Mouse (Mus musculus) limb, embryonic 11.5 days (tissue): Measurements from ENCODE around the gene Mfng. TPM values are rescaled to one million over a fixed set of nuclear protein-coding genes. Genes with fewer than 3 reads are reported as not detected.

Source experiments
- ATAC-seq: fragments of 200-750 bp; cut with Nextera tagmentation; 2 replicates; pipeline ENCODE4 v1.8.0; 2017; ENCODE audit warnings: low read depth; ENCODE audit not compliant: insufficient number of reproducible peaks, low FRiP score, low TSS enrichment
- DNase-seq: peaks from one replicate; pipeline ENCODE4 v3.0.0-alpha.2; 2015; ENCODE audit warnings: low spot score
- H3K27ac ChIP-seq: fragments of 300-500 bp; sonication (generic); replicated peaks from 2 replicates; pipeline ENCODE4 v1.5.1; 2014; ENCODE audit warnings: low read depth, mild to moderate bottlenecking, low read length
- H3K27me3 ChIP-seq: fragments of 300-500 bp; sonication (generic); 2 replicates; pipeline ENCODE4 v1.6.1; 2014; ENCODE audit warnings: mild to moderate bottlenecking, low read length, mixed read lengths; ENCODE audit not compliant: control insufficient read depth, insufficient read depth
- H3K36me3 ChIP-seq: fragments of 300-500 bp; sonication (generic); 2 replicates; pipeline ENCODE4 v1.6.1; 2014; ENCODE audit warnings: mild to moderate bottlenecking, low read length, moderate library complexity, mixed read lengths; ENCODE audit not compliant: control insufficient read depth, insufficient read depth
- H3K4me1 ChIP-seq: fragments of 300-500 bp; sonication (generic); 2 replicates; pipeline ENCODE4 v1.6.1; 2014; ENCODE audit warnings: low read length, mixed read lengths; ENCODE audit not compliant: control insufficient read depth, insufficient read depth
- H3K4me2 ChIP-seq: fragments of 300-500 bp; sonication (generic); 2 replicates; pipeline ENCODE4 v1.6.1; 2014; ENCODE audit warnings: low read depth, mild to moderate bottlenecking, moderate library complexity; ENCODE audit not compliant: severe bottlenecking
- H3K4me3 ChIP-seq: fragments of 300-500 bp; sonication (generic); 2 replicates; pipeline ENCODE4 v1.5.1; 2014; ENCODE audit warnings: low read depth, low read length
- H3K9ac ChIP-seq: fragments of 300-500 bp; sonication (generic); 2 replicates; pipeline ENCODE4 v1.6.1; 2014; ENCODE audit warnings: mild to moderate bottlenecking, low read length
- H3K9me3 ChIP-seq: fragments of 300-500 bp; sonication (generic); 2 replicates; pipeline ENCODE4 v1.6.1; 2016; ENCODE audit warnings: low read length; ENCODE audit not compliant: control insufficient read depth
- WGBS: fragments of 180-500 bp; shearing (Covaris S2); extraction: QIAGEN DNeasy Blood & Tissue Kit; methylation state at CpG from one replicate; pipeline ENCODE4 v1.1.7; 2014; 5-methylcytosine and 5-hydroxymethylcytosine counted together
- polyA plus RNA-seq: library from polyadenylated mRNA; unstranded; fragments of >200 nt; fragmentation: Nextera tagmentation; extraction: Ambion mirVana; gene quantifications from 2 replicates; pipeline ENCODE4 v1.2.1, GENCODE M21; 2014

The Mfng gene
- polyA plus RNA-seq, 1 experiment from 2014 or later, result 7.5 TPM

- 62% methylated on average over 4 of the region's 4 CpGs for whole genome bisulfite sequencing
- Histone ChIP-seq H3K27ac (no peak overlapping the region), H3K9ac (no peak overlapping the region)
Measured at GRCm38 (mm10) chr15:78731830-78732229, 41.4 kb downstream of the Mfng start.

GRCm38 (mm10) chr15:78730315-78731049 lies 42.8 kb downstream of the Mfng start:
- DNase-seq, result no peak
- no peaks in the 10 kb centered on the region for H3K36me3 ChIP-seq
- H3K9ac ChIP-seq, result no peak overlapping the region
- no peak overlapping the region for H3K4me3 ChIP-seq
- H3K27me3 ChIP-seq, result no peaks in the 10 kb centered on the region
- no peak overlapping the region for H3K27ac ChIP-seq
- 73% methylated on average over 12 of the region's 12 CpGs for WGBS
- no peaks in the 10 kb centered on the region for H3K9me3 ChIP-seq
- H3K4me2 ChIP-seq, result no peak overlapping the region
- ATAC-seq, result no peak
- H3K4me1 ChIP-seq, result no peaks in the 10 kb centered on the region

More at GRCm38 (mm10) chr15:78731830-78732229, 41.4 kb downstream of the Mfng start:
- Histone ChIP-seq H3K4me3 (no peak overlapping the region), H3K27me3 (peaks cover 2% of the 10 kb centered on the region; the same call in 1 of the 2 replicates), H3K4me1 (no peaks in the 10 kb centered on the region), H3K4me2 (no peak overlapping the region), H3K36me3 (no peaks in the 10 kb centered on the region), H3K9me3 (no peaks in the 10 kb centered on the region)
- DNase-seq (no peak), ATAC-seq (no peak)

GRCm38 (mm10) chr15:78726697-78727096 lies 46.6 kb downstream of the Mfng start:
- 31% methylated on average over 7 of the region's 7 CpGs for WGBS

GRCm38 (mm10) chr15:78720532-78720931 lies 52.7 kb downstream of the Mfng start:
- Histone ChIP-seq H3K9ac (no peak overlapping the region), H3K36me3 (no peaks in the 10 kb centered on the region), H3K4me2 (no peak overlapping the region), H3K27ac (no peak overlapping the region), H3K27me3 (peaks cover 51% of the 10 kb centered on the region), H3K9me3 (no peaks in the 10 kb centered on the region), H3K4me3 (no peak overlapping the region), H3K4me1 (peaks cover 10% of the 10 kb centered on the region; the same call in 1 of the 2 replicates)
- 75% methylated on average over 7 of the region's 7 CpGs for WGBS
- ATAC-seq, result no peak
- no peak for DNase-seq

More at GRCm38 (mm10) chr15:78726697-78727096, 46.6 kb downstream of the Mfng start:
- no peak for ATAC-seq
- DNase-seq, result no peak
- Histone ChIP-seq H3K36me3 (no peaks in the 10 kb centered on the region), H3K9ac (no peak overlapping the region), H3K4me1 (no peaks in the 10 kb centered on the region), H3K9me3 (no peaks in the 10 kb centered on the region), H3K4me3 (no peak overlapping the region), H3K4me2 (no peak overlapping the region), H3K27ac (no peak overlapping the region), H3K27me3 (no peaks in the 10 kb centered on the region)

- no peak for ATAC-seq
Measured at GRCm38 (mm10) chr15:78720094-78720493, 53.2 kb downstream of the Mfng start.

GRCm38 (mm10) chr15:78719416-78719815 lies 53.9 kb downstream of the Mfng start:
- peak; percentile 42 for DNase-seq
- Histone ChIP-seq H3K9me3 (no peaks in the 10 kb centered on the region), H3K4me1 (peaks cover 10% of the 10 kb centered on the region; the same call in 1 of the 2 replicates), H3K27ac (no peak overlapping the region), H3K4me3 (no peak overlapping the region), H3K27me3 (peaks cover 61% of the 10 kb centered on the region), H3K4me2 (no peak overlapping the region), H3K9ac (no peak overlapping the region), H3K36me3 (no peaks in the 10 kb centered on the region)
- WGBS, result 6% methylated on average over 14 of the region's 14 CpGs
- no peak for ATAC-seq

More at GRCm38 (mm10) chr15:78720094-78720493, 53.2 kb downstream of the Mfng start:
- H3K36me3 ChIP-seq, result no peaks in the 10 kb centered on the region
- peak; percentile 83 for DNase-seq
- no peak overlapping the region for H3K27ac ChIP-seq
- H3K4me1 ChIP-seq, result peaks cover 10% of the 10 kb centered on the region; the same call in 1 of the 2 replicates
- no peak overlapping the region for H3K4me3 ChIP-seq
- H3K9ac ChIP-seq, result no peak overlapping the region; the same call in 1 of the 2 replicates
- no peak overlapping the region for H3K4me2 ChIP-seq
- peaks cover 56% of the 10 kb centered on the region for H3K27me3 ChIP-seq
- WGBS, result 3% methylated on average over 16 of the region's 16 CpGs
- no peaks in the 10 kb centered on the region for H3K9me3 ChIP-seq

- peaks cover 10% of the 10 kb centered on the region; the same call in 1 of the 2 replicates for H3K4me1 ChIP-seq
- peak within 1 kb of the TSS; percentile 64 for H3K4me2 ChIP-seq
- no peaks in the 10 kb centered on the region for H3K36me3 ChIP-seq
- H3K27ac ChIP-seq, result no peak within 1 kb of the TSS
- H3K9me3 ChIP-seq, result no peaks in the 10 kb centered on the region
- DNase-seq, result peak; percentile 37
- peak within 1 kb of the TSS; percentile 34 for H3K9ac ChIP-seq
- peak within 1 kb of the TSS; percentile 35 for H3K4me3 ChIP-seq
- H3K27me3 ChIP-seq, result peaks cover 70% of the 10 kb centered on the region
- peak; percentile 44; the same call in 1 of the 2 replicates for ATAC-seq
- WGBS, result 2% methylated on average over 79 of the region's 89 CpGs
Measured at GRCm38 (mm10) chr15:78718290-78719250, 54.7 kb downstream of the Mfng start, which contains the start of gene Elfn2. TSS of gene Elfn2 (minus strand) at chr15:78718771.

GRCm38 (mm10) chr15:78716936-78717335 lies 56.3 kb downstream of the Mfng start:
- Histone ChIP-seq H3K27me3 (peaks cover 86% of the 10 kb centered on the region), H3K9me3 (no peaks in the 10 kb centered on the region)

More at GRCm38 (mm10) chr15:78716936-78717335, 56.3 kb downstream of the Mfng start:
- no peaks in the 10 kb centered on the region for H3K36me3 ChIP-seq
- WGBS, result 54% methylated on average over 13 of the region's 13 CpGs
- H3K4me1 ChIP-seq, result peaks cover 10% of the 10 kb centered on the region; the same call in 1 of the 2 replicates
- no peak overlapping the region for H3K4me2 ChIP-seq
- no peak for ATAC-seq
- no peak overlapping the region for H3K9ac ChIP-seq
- H3K27ac ChIP-seq, result no peak overlapping the region
- no peak overlapping the region for H3K4me3 ChIP-seq
- DNase-seq, result no peak
